Mouse (Mus musculus) hindbrain, embryonic 13.5 days (tissue): ENCODE results near the gene Fubp1. TPM values are rescaled to one million over a fixed set of nuclear protein-coding genes. Genes with fewer than 3 reads are reported as not detected.
A peak's percentile ranks its signal among the peaks of the same experiment; 100 is the strongest.

Experiments
- ATAC-seq: fragments of 200-750 bp; cut with Nextera tagmentation; 2 replicates; pipeline ENCODE4 v1.8.0; 2017; ENCODE audit warnings: moderate TSS enrichment; ENCODE audit not compliant: low FRiP score
- H3K27ac ChIP-seq: fragments of 300-500 bp; sonication (generic); 2 replicates; pipeline ENCODE4 v1.5.1; 2015; ENCODE audit warnings: inconsistent platforms, mild to moderate bottlenecking, moderate library complexity
- H3K27me3 ChIP-seq: fragments of 300-500 bp; sonication (generic); 2 replicates; pipeline ENCODE4 v1.6.1; 2015; ENCODE audit warnings: mild to moderate bottlenecking, inconsistent platforms
- H3K36me3 ChIP-seq: fragments of 300-500 bp; sonication (generic); 2 replicates; pipeline ENCODE4 v1.6.1; 2015; ENCODE audit warnings: mild to moderate bottlenecking, inconsistent platforms
- H3K4me1 ChIP-seq: fragments of 300-500 bp; sonication (generic); replicated peaks from 2 replicates; pipeline ENCODE4 v1.6.1; 2015; ENCODE audit warnings: inconsistent platforms
- H3K4me2 ChIP-seq: fragments of 300-500 bp; sonication (generic); 2 replicates; pipeline ENCODE4 v1.6.1; 2015; ENCODE audit warnings: inconsistent platforms, mild to moderate bottlenecking, moderate library complexity
- H3K4me3 ChIP-seq: fragments of 300-500 bp; sonication (generic); 2 replicates; pipeline ENCODE4 v1.5.1; 2015; ENCODE audit warnings: mild to moderate bottlenecking, inconsistent platforms
- H3K9ac ChIP-seq: fragments of 300-500 bp; sonication (generic); 2 replicates; pipeline ENCODE4 v1.6.1; 2015; ENCODE audit warnings: mild to moderate bottlenecking, inconsistent platforms
- H3K9me3 ChIP-seq: fragments of 300-500 bp; sonication (generic); 2 replicates; pipeline ENCODE4 v1.6.1; 2016; ENCODE audit warnings: inconsistent platforms
- WGBS: fragments of 180-500 bp; shearing (Covaris S2); methylation state at CpG from one replicate; pipeline ENCODE4 v1.1.7; 2015; 5-methylcytosine and 5-hydroxymethylcytosine counted together
- polyA plus RNA-seq: library from polyadenylated mRNA; unstranded; fragments of >200 nt; fragmentation: Nextera tagmentation; extraction: Ambion mirVana; gene quantifications from 2 replicates; pipeline ENCODE4 v1.2.1, GENCODE M21; 2015

Fubp1 gene
- polyA plus RNA-seq = 297 and 299 TPM in 2 replicates

GRCm38 (mm10) chr3:152209967-152210634 lies at the start of gene Fubp1, which contains the start of gene Dnajb4:
Gene Fubp1, plus strand, starts transcription at chr3:152210422.
Gene Dnajb4, minus strand, starts transcription at chr3:152210302.
- ATAC-seq = peak; percentile 96
- peaks cover 35% of the 10 kb centered on the region for H3K4me1 ChIP-seq
- H3K4me2 ChIP-seq = peak within 1 kb of the TSS; percentile 90
- under 1% methylated on average over 81 of the region's 85 CpGs for whole genome bisulfite sequencing
- no peaks in the 10 kb centered on the region for H3K27me3 ChIP-seq
- H3K36me3 ChIP-seq = peaks cover 10% of the 10 kb centered on the region; the same call in 1 of the 2 replicates
- H3K4me3 ChIP-seq = peak within 1 kb of the TSS; percentile 69
- H3K9me3 ChIP-seq = no peaks in the 10 kb centered on the region
- peak within 1 kb of the TSS; percentile 100 for H3K27ac ChIP-seq
- peak within 1 kb of the TSS; percentile 96 for H3K9ac ChIP-seq

- Histone ChIP-seq H3K27me3 (peaks cover 16% of the 10 kb centered on the region), H3K27ac (no peak overlapping the region), H3K9ac (no peak overlapping the region), H3K36me3 (no peaks in the 10 kb centered on the region), H3K4me3 (no peak overlapping the region), H3K4me1 (peaks cover 15% of the 10 kb centered on the region), H3K4me2 (no peak overlapping the region), H3K9me3 (no peaks in the 10 kb centered on the region)
- ATAC-seq = no peak
- WGBS = 66% methylated on average over 4 of the region's 4 CpGs
Observed at GRCm38 (mm10) chr3:152160607-152161006, 49.6 kb upstream of the Fubp1 start.

GRCm38 (mm10) chr3:152163320-152163719 lies 46.9 kb upstream of the Fubp1 start:
- Histone ChIP-seq H3K9me3 (no peaks in the 10 kb centered on the region), H3K4me3 (no peak overlapping the region), H3K27ac (no peak overlapping the region), H3K27me3 (peaks cover 17% of the 10 kb centered on the region), H3K9ac (no peak overlapping the region), H3K4me1 (peaks cover 34% of the 10 kb centered on the region), H3K4me2 (no peak overlapping the region), H3K36me3 (no peaks in the 10 kb centered on the region)
- ATAC-seq = no peak
- 92% methylated on average over 8 of the region's 8 CpGs for WGBS

- H3K27me3 ChIP-seq = peaks cover 17% of the 10 kb centered on the region
- H3K9ac ChIP-seq = peak overlapping the region; percentile 82
- H3K4me2 ChIP-seq = peak overlapping the region; percentile 93
- ATAC-seq = no peak
- H3K9me3 ChIP-seq = 0 out of 2 replicates have a peak, but pooled peaks cover 7% of the 10 kb centered on the region
- H3K36me3 ChIP-seq = no peaks in the 10 kb centered on the region
- H3K27ac ChIP-seq = 0 out of 2 replicates have a peak overlapping the region, but pooled peaks have one; percentile 80
- peaks cover 32% of the 10 kb centered on the region for H3K4me1 ChIP-seq
- peak overlapping the region; percentile 65 for H3K4me3 ChIP-seq
- 28% methylated on average over 9 of the region's 9 CpGs for WGBS
Observed at GRCm38 (mm10) chr3:152165014-152165350, 45.2 kb upstream of the Fubp1 start.

GRCm38 (mm10) chr3:152165351-152166098 lies 44.7 kb upstream of the Fubp1 start:
- WGBS = under 1% methylated on average over 53 of the region's 53 CpGs
- peaks cover 32% of the 10 kb centered on the region for H3K4me1 ChIP-seq
- H3K27ac ChIP-seq = peak overlapping the region; percentile 80
- ATAC-seq = peak; percentile 84
- H3K36me3 ChIP-seq = no peaks in the 10 kb centered on the region
- peaks cover 17% of the 10 kb centered on the region for H3K27me3 ChIP-seq
- H3K9me3 ChIP-seq = 0 out of 2 replicates have a peak, but pooled peaks cover 7% of the 10 kb centered on the region
- peak overlapping the region; percentile 93 for H3K4me2 ChIP-seq
- H3K4me3 ChIP-seq = peak overlapping the region; percentile 65
- peak overlapping the region; percentile 82 for H3K9ac ChIP-seq

GRCm38 (mm10) chr3:152166099-152166423 lies 44.2 kb upstream of the Fubp1 start, which contains the start of gene Gipc2:
Gene Gipc2, minus strand, starts transcription at chr3:152166230.
- ATAC-seq = no peak
- H3K4me1 ChIP-seq = peaks cover 32% of the 10 kb centered on the region

GRCm38 (mm10) chr3:152166699-152167451 lies 43.3 kb upstream of the Fubp1 start:
- H3K27ac ChIP-seq = peak overlapping the region; percentile 80
- H3K27me3 ChIP-seq = peaks cover 14% of the 10 kb centered on the region
- H3K36me3 ChIP-seq = no peaks in the 10 kb centered on the region
- peak; percentile 53 for ATAC-seq
- H3K9me3 ChIP-seq = 0 out of 2 replicates have a peak, but pooled peaks cover 7% of the 10 kb centered on the region
- WGBS = 9% methylated on average over 29 of the region's 29 CpGs
- peaks cover 32% of the 10 kb centered on the region for H3K4me1 ChIP-seq
- peak overlapping the region; percentile 93 for H3K4me2 ChIP-seq
- peak overlapping the region; percentile 65 for H3K4me3 ChIP-seq
- peak overlapping the region; percentile 61 for H3K9ac ChIP-seq

More at GRCm38 (mm10) chr3:152166099-152166423, 44.2 kb upstream of the Fubp1 start, which contains the start of gene Gipc2:
- Histone ChIP-seq H3K9ac (peak within 1 kb of the TSS; percentile 82), H3K27me3 (peaks cover 17% of the 10 kb centered on the region), H3K4me2 (peak within 1 kb of the TSS; percentile 93), H3K4me3 (peak within 1 kb of the TSS; percentile 65), H3K36me3 (no peaks in the 10 kb centered on the region), H3K9me3 (0 out of 2 replicates have a peak, but pooled peaks cover 7% of the 10 kb centered on the region), H3K27ac (peak within 1 kb of the TSS; percentile 80)
- WGBS = 4% methylated on average over 10 of the region's 10 CpGs

GRCm38 (mm10) chr3:152168007-152168406 lies 42.2 kb upstream of the Fubp1 start:
- Histone ChIP-seq H3K4me2 (no peak overlapping the region), H3K9me3 (0 out of 2 replicates have a peak, but pooled peaks cover 7% of the 10 kb centered on the region), H3K36me3 (no peaks in the 10 kb centered on the region), H3K9ac (no peak overlapping the region), H3K4me1 (peaks cover 32% of the 10 kb centered on the region), H3K27ac (no peak overlapping the region), H3K4me3 (no peak overlapping the region), H3K27me3 (peaks cover 14% of the 10 kb centered on the region)
- no peak for ATAC-seq
- WGBS = 95% methylated on average over 10 of the region's 10 CpGs

- Histone ChIP-seq H3K4me3 (no peak overlapping the region), H3K27me3 (peaks cover 3% of the 10 kb centered on the region; the same call in 1 of the 2 replicates), H3K36me3 (no peaks in the 10 kb centered on the region), H3K4me2 (no peak overlapping the region), H3K27ac (no peak overlapping the region), H3K9me3 (0 out of 2 replicates have a peak, but pooled peaks cover 7% of the 10 kb centered on the region), H3K9ac (no peak overlapping the region), H3K4me1 (peaks cover 21% of the 10 kb centered on the region)
- WGBS = 56% methylated on average over 1 of the region's 1 CpGs
- no peak for ATAC-seq
Observed at GRCm38 (mm10) chr3:152170407-152170806, 39.8 kb upstream of the Fubp1 start.

- 85% methylated on average over 2 of the region's 2 CpGs for WGBS
Observed at GRCm38 (mm10) chr3:152171236-152171635, 39.0 kb upstream of the Fubp1 start.

GRCm38 (mm10) chr3:152171862-152172261 lies 38.4 kb upstream of the Fubp1 start:
- no peak for ATAC-seq
- WGBS = 80% methylated on average over 7 of the region's 7 CpGs
- Histone ChIP-seq H3K9ac (no peak overlapping the region), H3K27ac (no peak overlapping the region), H3K4me1 (peaks cover 8% of the 10 kb centered on the region), H3K9me3 (0 out of 2 replicates have a peak, but pooled peaks cover 7% of the 10 kb centered on the region), H3K27me3 (no peaks in the 10 kb centered on the region), H3K4me3 (no peak overlapping the region), H3K36me3 (no peaks in the 10 kb centered on the region), H3K4me2 (no peak overlapping the region)

More at GRCm38 (mm10) chr3:152171236-152171635, 39.0 kb upstream of the Fubp1 start:
- ATAC-seq = no peak
- H3K27me3 ChIP-seq = no peaks in the 10 kb centered on the region
- 0 out of 2 replicates have a peak, but pooled peaks cover 7% of the 10 kb centered on the region for H3K9me3 ChIP-seq
- H3K4me1 ChIP-seq = peaks cover 13% of the 10 kb centered on the region
- no peak overlapping the region for H3K9ac ChIP-seq
- no peak overlapping the region for H3K4me3 ChIP-seq
- no peak overlapping the region for H3K4me2 ChIP-seq
- no peaks in the 10 kb centered on the region for H3K36me3 ChIP-seq
- H3K27ac ChIP-seq = no peak overlapping the region
